Mouse (Mus musculus): ENCODE measurements around the gene Adgrf5.
A peak's percentile ranks its signal among the peaks of the same experiment; 100 is the strongest.

The Adgrf5 gene

DNA sequence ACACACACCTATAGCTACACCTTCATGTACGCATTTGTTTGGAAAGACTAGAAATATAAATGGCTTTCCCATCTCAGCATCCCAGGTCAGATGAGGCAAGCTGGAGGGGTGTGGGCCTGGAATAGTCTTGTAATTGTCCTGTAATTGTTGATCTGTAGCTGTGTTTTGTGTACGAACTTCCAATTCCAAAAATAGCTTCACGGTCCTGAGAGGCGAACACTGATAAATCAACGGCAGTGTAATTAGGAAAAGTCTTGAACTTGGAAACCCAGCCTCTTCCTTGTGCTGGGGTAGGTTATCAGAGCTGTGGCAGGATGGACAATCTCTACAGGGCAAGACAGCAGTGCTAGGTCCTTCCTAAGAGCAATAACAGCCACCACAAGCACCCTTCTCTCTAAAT lies 18.5 kb downstream of the Adgrf5 start:
- DNase-seq, result no peak

DNA sequence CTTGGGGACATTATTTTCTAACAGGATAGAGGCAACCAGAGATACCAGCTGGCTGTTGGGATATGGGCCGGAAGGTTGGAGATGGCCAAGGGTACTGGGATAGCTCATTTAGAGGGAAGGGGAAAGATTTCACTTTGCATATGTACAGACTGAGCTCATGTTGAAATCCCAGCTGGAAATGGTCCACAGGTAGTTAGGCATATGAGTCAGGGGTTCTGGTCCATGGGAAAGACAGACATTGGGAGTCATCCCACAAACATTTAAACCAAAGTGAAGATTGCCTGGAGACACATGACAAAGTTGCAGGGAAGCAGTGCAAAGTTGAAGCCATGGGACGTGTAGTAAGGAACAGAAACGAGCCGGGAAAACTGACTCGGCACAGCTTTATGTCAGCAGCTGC lies 26.1 kb downstream of the Adgrf5 start:
- DNase-seq, result no peak

DNA sequence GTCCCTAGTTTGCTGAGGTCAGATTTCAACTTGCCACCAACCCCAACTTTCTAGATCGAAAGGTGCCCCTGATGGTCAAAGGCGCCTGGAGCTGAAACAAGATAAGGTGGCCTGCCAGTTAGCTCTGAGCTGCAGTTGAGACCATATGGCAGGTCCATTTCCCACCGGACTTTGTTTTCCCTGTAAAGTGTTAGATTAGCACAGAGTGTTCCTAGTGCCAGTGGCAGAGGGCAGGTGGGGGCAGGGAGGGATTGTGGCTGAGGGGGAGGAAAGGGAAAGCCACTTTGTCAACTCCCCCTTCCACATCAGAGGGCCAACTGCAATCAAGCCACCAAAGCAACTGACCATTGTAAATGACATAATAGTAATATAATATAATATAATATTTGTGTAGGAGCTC lies 26.9 kb downstream of the Adgrf5 start:
- DNase-seq, result no peak

DNA sequence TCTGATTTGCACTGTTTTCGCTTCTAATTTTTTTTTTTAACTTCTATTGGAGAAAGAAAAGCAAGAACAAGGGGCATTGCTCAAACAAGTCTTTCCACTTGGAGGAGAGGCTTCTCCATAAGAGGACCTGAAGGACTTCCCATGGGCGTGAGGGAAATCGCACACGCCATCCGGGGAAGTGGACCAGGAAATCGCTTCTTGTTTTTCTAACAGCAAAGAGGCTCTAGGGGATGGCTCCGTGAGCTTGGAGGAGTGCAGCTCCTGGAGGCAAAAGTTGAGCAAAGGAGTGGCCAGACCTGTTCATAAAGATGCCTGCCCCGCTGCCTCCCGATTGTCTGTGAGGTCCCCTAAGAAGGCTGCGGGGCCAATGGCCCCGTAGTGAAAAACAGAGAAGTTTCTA lies 29.0 kb downstream of the Adgrf5 start:
- DNase-seq, result no peak

DNA sequence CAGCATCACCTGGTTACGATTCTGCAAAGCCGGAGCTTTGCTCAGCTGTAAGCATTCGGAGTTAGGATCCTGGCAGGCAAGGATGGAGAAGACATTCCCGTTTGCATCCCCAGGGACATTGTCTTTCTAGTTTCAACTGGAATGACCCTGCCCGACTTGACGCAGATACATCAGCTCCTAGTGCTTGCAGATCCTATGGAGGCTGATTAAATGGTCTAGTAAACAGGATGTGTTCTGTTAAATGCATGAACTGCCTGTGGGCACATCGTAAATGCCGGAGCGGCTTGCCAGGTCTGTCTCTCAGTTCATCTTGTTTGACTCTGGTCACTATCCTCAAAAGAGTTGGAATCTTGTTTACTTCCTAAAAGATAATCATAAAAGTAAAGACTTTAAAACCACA lies 31.9 kb downstream of the Adgrf5 start:
- no peak for DNase-seq

DNA sequence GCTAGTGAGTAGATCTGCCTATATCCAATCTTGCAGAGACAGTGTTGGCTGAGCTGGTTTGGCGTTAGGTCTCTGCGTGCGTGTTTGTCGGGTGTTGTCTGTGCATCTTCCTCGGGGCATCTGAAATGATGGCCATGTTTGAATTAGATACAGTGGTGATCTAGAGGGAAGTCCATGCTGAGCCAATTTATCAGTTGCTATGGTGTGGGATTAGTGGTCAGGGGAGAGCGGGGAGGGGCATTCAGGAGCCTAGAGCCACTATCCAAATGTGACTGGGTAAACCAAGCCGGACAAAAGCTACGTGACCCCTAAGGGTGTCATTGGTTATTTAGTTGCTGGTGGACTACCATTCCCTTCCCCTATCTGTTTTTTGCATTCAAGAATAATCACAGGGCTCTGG lies 33.4 kb downstream of the Adgrf5 start:
- DNase-seq, result no peak

DNA sequence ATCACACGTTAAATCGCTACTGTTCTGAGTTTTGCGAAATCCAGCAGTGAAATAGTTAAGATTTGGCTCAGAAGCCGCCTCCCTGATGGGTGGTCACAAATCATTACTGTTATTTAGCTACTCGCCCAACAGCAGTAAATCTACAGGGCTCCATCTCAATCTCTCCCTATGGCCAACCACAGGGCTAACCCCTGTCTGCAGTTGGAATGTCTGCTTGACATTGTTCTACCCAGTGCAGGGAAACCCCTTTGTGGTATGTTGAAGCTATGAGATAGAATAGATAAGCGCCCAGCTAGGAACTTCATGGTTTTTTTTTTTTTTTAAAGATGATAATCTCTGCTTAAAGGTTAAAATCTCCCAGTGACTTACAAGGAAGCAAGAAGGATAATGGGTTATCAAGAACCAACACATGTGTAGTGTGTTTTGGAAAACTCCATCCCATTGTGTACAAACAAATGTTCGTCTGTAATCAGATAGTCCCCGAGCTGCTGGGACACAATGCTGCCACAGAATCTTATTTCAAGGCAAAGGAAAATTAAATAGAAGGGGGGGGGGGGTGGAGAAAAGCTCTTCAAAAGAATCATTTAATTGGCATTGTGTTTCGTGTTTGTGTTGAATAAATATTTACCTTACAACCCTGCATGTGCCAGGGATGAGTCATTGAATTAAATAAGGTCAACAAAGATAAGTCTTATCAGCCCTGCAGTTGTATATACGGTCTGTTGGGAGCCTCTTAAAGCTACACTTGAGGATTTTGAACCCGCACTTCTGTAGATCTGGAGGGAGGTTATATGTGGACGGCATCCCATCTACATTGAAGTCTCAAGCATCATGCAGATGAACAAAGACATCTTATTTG lies 35.4 kb downstream of the Adgrf5 start:
- DNase-seq, result no peak

DNA sequence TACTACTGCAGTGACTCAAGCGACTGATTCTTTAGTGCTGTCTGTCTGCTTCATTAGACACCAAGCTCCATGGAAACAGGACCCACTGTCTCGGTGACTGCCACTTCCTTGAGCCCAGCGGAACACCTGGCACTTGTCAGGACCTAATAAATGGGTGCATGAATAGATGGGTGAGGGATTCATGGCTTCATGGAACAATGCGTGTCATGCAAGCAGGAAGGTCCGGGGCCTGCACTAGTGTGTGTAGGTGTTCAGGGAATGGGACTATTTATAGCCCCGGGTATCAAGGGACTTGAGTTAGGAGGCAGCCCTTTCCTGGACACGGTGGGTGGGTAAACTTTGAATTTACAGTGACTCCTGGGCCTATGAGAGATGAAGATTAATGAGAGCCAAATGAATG lies 38.4 kb downstream of the Adgrf5 start:
- DNase-seq, result no peak

DNA sequence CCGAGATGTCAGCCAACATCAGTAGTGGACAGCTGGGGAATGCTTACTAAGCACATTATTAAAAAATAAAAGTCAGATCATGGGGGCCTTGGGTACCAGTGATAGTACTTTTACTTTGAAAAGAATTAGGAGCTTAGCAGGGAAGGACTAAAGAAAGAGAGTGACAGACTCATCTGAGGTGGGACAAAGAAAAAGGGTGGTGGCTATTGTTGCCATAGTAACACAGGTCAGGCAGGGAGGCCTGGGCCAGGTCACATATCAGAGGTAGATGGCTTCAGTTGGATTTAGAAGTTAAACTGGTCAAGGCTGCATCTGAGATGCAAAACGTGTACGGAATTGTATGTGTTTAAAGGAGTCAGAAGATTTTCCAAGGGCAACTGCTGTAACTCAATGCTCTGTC lies 38.9 kb downstream of the Adgrf5 start:
- no peak for DNase-seq

DNA sequence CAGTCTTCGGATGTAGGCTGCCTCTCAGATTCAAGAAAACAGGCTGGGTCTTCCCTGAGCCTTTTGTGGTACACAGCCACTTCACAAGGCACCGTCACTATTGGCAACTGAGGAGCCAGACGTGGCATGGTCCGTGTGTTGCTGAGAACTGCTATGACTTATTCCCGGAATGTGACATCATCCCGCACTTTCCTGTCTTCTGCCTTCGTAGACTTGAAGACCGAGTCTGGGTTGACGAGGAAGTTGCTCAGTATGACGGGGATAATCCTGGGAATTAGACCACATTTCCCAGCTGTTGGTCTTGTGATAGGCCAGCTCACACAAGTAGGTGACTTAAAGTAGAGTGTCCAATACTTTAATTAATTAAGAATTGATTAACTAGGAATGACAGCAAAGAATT lies 40.2 kb downstream of the Adgrf5 start:
- no peak for DNase-seq

DNA sequence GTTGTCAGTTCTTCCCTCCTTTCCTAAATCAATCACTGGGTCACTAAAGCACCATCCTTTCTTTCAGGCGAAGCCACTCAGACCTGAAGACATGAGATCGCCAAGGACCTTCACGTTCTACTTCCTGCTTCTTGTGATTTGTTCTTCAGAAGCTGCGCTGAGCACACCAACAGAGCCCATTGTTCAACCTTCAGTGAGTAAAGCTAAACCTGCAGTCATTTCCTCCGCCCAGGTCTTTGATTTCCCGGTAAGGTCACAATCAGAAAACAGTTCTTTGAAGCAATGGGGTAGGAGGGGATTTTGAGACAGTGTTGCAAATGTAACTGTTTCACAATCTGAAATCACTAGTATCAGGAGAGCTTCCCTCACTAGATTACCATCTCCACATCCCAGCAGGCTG lies 43.6 kb downstream of the Adgrf5 start:
- no peak for DNase-seq

DNA sequence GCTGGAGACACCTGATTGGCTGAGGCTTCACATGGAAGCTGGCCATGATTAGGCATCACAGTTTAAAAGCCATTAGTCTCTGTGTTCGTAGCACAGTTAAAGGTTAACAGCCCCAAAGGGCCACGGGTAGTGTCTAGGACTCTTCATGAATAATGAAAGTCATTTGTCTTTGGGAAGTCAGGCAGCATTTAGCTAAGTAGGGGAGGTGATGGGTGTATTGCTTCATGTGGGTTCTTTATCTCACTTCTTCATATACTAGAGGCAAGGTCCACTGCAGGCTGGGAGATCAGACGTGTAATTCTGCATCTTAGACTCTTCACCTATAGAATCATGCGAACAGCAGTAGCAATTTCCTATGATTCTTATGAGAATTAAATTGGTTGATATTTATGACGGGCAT lies 44.2 kb downstream of the Adgrf5 start:
- DNase-seq, result no peak

DNA sequence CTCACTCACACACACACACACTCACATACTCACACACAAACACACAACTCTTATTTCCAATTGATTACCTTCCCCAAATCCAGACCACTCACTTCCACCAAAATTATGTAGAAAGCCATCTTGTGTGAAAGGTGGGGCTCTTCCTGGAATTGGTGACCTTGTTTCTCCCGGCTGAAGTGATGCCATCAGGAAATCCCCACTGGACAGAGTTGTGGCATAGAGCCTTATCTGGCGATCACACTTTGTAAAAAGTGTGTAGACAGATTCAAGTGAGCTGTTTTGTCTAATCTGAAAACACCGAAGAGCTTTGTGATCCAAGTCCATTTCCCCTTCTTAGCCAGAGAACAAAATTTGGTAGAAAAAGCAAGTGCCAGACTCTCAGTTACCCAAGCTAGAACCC lies 46.1 kb downstream of the Adgrf5 start:
- DNase-seq, result no peak

DNA sequence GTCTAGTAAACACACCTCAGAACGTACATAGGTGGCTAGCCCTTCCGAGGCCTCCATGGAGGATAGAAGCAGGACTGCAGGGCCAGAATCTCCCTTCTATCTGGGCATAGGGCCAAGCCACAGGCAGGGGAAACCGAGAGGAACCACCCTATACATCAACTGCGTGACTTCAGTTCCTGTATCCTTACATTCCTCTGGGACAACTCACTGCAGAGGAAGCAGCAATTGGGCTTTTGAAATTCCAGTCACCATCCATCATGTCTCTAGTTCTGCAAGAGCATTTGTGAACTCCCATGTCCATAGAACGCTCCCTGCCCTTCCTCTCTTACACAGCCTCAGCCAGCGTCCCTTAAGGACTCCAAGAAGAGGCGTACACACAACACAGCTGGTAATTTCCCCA lies 47.3 kb downstream of the Adgrf5 start:
- DNase-seq, result no peak

DNA sequence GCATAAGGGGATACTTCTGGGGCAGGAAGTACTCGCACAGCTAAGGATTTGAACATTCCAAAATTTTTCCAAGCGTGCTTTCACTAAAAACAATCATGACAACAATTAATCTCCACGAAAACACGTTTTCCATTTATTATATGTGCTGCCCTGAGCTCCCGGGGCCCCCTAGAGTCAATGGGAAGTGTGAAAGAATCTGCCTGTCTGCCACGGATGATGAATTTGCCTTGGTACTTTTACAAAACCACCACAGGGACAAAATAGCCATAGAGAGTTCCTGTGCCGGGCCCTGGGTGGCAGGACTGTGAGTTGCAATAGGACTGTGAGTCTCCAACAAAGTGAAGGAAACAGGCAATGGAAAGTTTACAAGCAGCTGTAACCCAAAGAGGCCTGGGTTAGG lies 52.9 kb downstream of the Adgrf5 start:
- no peak for DNase-seq

DNA sequence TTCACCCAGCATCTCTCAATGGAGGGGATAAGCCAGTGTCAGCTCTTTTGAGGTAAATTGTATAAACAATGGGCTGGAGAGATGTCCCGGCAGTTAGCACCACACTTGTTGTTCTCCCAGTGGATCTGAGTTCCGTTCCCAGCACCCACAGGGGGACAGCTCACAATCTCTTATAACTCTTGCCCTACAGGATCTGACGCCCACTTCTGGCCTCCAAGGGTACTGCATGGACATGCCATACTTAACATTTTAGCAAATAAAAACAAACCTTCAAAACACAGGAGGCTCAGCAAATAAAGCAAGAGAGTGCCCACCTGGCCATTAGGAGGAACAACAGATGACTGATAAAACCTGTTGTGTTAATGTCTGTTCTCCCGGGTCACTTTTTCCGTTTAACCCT lies 59.0 kb downstream of the Adgrf5 start:
- no peak for DNase-seq

DNA sequence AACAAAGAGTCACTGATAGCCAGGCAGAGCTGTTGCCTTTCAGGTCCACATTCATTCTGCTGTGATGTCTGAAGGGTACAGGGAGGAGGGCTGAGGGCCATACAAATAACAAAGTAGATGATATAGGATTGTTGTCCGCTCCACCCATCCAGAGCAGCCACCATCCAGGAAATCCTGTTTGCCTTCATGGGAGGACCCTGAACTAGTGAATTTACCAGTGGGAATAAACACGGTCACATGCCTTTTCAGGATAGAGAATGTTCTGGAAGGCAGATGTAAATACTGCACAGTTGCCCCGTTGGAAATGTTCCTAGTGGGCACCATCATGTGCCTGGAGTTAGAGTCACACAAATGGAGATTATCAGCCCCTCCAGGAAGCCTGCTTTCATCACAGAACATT lies 60.1 kb downstream of the Adgrf5 start:
- no peak for DNase-seq

DNA sequence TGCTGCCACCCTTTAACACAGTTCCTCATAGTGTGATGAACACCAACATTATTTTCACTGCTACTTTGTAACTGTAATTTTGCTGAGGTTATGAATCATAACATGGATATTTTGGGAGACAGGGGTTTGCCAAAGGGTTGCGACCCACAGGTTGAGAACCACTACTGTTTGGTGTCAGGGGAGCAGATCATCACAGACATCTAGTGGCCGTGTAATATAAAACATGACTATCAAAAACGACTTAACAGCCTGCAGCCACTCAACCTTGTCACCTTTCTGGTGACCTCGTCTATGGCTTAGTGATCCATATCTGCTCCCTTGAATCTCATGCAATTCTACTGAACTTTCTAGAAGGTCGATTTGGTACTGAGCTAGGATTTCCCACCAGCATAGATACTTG lies 63.7 kb downstream of the Adgrf5 start:
- DNase-seq, result no peak

DNA sequence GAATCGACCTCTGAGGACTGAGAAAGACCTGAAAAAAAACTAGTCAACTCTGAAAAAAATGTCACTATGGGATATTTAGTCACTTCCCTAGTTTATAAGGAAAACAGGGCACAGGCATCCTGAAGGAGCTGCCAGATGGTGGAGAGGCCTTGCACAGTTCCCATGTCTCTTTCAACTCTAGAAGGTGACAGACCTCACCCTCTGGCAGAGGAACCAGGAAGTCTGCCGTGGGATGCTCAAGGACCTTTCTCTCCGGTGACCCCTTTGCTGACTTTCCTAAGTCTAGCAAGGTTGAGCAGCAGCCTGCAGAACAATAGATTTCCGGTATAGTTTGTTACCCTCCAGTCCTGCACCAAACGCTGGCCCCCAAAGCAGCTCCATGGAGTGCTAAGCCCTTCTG lies 71.4 kb downstream of the Adgrf5 start:
- no peak for DNase-seq

DNA sequence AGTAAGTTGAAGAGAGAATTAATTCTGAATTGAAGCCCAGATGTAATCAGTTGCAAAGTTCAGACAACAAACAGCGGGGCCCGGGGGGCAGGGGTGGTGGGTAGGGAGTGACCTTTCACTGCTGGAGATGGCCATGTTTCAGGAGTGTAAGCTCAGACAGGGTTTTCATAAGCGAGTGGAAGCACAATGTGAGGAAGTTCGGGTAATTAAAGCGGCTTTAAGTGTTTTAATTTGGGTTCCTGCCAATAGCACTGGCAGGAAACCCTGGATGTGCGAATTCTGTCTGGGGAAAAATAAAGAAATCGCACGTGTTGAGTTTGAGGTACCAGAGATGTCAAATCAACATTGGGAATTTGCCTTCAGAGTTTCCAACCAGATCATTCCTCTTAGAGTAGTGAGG lies 74.2 kb downstream of the Adgrf5 start:
- no peak for DNase-seq

DNA sequence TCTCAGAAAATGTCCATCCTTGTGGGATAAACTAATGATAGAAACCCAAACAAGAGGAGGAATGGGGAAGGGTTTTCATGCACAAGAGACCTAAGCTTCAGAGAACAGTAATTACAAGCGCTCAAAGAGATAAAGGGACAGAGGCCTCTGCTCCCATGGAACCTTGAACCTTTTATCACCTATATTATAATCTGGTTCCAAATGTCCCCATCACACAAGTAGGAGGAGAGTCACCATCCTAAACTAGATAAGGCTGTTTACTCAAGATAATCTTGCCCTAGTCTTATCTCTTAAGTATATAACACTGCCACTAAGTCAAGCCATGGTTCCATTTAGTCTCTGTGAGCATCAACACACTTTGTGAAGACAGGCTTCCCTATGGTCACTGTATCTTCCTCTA lies 91.0 kb downstream of the Adgrf5 start:
- no peak for DNase-seq

DNA sequence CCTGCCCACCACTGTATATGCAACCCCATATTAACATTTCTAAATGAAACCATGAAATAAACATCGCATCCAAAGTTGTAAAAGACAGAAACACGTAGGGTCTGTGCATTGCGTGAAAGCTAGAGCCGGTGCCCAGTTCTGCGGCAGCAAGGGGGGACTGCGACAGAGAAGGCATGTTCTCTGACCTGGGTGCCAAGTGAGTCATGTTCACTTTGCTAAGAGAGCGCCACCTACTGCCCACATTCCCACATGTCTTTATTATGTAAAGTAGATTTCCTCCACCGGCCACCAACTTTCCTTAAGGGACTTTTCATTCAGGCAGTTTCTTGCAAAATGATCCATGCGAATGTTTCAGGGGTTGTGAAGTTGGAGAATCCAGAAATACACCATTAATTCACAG lies 98.3 kb downstream of the Adgrf5 start:
- peak; percentile 28 for DNase-seq

DNA sequence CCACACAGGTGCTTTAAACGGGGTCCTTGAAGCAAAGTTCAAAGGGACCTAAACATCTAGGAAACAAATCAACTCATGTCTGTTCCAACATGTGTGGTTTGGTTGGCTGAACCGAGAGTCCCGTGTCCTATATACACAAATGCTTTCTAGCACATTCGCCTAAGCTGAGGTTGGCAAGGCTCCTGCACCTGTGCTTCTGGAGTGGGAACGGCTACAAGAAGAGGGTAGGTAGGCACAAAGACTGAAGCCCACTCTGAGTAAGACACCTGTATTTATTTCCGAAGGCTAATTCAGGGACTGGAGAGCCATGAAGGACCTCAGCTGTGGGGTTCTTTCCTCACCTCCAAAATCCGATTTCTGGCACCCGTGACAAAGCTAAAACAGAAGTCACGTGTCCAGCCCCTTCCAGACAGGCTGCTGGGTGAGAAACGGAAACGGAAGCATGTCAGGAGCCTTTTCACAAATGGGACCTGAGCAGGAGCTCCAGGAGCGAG lies 99.5 kb downstream of the Adgrf5 start:
- DNase-seq, result no peak

DNA sequence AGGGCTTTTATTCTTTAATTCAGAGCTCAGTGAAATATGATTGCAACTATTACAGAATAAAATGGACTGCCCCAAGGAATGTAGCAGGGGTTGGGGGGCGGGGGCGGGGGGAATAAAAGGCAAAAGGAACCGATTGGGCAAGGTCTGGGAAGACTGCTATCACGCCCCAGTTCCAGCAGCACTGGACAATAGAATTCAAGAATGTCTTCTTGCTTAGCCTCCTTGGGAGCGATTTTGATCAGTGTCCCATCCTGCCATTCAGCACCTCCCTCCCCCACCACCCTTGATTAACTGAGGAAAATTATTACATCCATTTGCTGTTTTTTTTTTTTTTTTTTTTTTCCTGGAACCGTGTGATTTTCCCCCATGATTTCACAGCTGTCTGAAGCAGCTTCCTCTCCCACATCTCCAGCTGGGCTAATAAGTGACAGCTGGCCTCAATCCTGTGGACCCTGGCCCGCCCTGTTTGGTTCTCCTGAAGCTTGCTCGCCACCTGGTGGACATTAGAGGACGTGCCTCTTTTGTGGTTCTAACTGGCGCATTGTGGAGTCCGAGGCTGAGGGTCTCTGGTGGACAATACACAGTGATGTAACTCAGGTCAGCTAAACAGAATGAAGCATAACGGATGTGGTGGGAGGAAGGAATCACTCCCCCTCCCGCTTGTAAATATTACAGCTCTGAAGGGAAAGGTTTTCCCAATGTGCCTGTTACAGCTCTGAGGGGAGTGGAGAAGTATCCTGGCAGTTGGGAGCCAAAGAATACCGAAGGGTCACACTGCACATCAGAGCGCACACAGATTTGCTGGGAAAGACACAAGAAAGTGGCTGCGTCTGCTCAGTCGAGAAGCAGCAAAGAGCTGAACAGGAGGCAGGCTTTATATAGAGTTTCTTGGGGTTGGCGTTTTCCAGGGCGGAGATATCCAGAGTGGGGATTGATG lies 100.3 kb downstream of the Adgrf5 start:
- DNase-seq, result peak; percentile 19
